8 mouse cellular contexts compared by ENCODE assay signal in the genomic region with DNA sequence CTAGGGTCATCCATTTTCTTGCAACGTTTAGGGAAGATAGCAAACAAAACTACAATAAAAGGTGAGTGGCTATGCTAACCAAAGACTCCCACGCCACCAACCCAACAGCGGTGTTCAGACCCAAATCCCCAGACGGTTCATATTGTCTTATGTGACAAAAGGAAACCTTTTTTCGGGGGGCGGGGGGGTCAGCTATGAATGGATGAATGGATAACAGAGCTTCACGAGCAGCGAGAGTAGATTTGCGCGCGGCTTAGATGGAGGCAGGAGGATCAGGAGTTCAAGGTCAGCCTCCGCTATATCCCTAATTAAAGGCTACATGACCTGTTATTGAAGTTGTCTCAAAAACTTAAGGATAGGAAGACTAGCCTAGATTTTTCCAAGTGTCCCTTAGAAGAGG. TPM values are rescaled to one million over a fixed set of nuclear protein-coding genes. Genes with fewer than 3 reads are reported as not detected.
DNase-seq lines count a peak whose midpoint lies in the region; ATAC-seq and TF ChIP-seq lines count a peak whose summit lies in the region.

No protein-coding gene starts in this region.

- no peaks in the 10 kb centered on the region for H3K27me3 ChIP-seq in heart, embryonic 16.5 days (ENCODE audit: control insufficient read depth, insufficient read depth, low read length)
- H3K27me3 ChIP-seq in heart, postnatal 0 days (ENCODE audit: control insufficient read depth, insufficient read depth, low read length), result no peaks in the 10 kb centered on the region
- 0 out of 2 replicates have a peak, but pooled peaks cover 2% of the 10 kb centered on the region for H3K27me3 ChIP-seq in liver, embryonic 16.5 days (ENCODE audit: control insufficient read depth, insufficient read depth, low read depth, low read length)
- no peaks in the 10 kb centered on the region for H3K27me3 ChIP-seq in stomach, embryonic 16.5 days (ENCODE audit: control insufficient read depth, insufficient read depth, low read length)

- H3K4me2 ChIP-seq in heart, embryonic 16.5 days (ENCODE audit: low read depth, low read length), result peak overlapping the region; percentile 75
- H3K4me2 ChIP-seq in heart, postnatal 0 days (ENCODE audit: low read depth, low read length), result peak overlapping the region; percentile 74
- peak overlapping the region; percentile 79 for H3K4me2 ChIP-seq in liver, embryonic 16.5 days (ENCODE audit: low read depth, low read length)
- H3K4me2 ChIP-seq in stomach, embryonic 16.5 days (ENCODE audit: low read depth, low read length), result peak overlapping the region; percentile 56

- 8% methylated on average over 12 of the region's 12 CpGs for WGBS in heart, embryonic 16.5 days
- 11% methylated on average over 12 of the region's 12 CpGs for WGBS in bone marrow, adult 2 months
- 7% methylated on average over 12 of the region's 12 CpGs for WGBS in heart, postnatal 0 days
- WGBS in liver, embryonic 16.5 days (ENCODE audit: insufficient replicate concordance), result 8% methylated on average over 12 of the region's 12 CpGs
- WGBS in stomach, embryonic 16.5 days, result 7% methylated on average over 12 of the region's 12 CpGs

- H3K9ac ChIP-seq in heart, embryonic 16.5 days (ENCODE audit: low read length), result no peak overlapping the region; the same call in none of the 2 replicates
- H3K9ac ChIP-seq in heart, postnatal 0 days (replicated peaks; ENCODE audit: low read depth, low read length), result peak overlapping the region; percentile 59; the same call in 1 of the 2 replicates
- peak overlapping the region; percentile 81 for H3K9ac ChIP-seq in liver, embryonic 16.5 days (ENCODE audit: low read depth, low read length)
- H3K9ac ChIP-seq in stomach, embryonic 16.5 days (ENCODE audit: low read length), result peak overlapping the region; percentile 54

- TF ChIP-seq CTCF in bone marrow, adult 2 months (IDR thresholded peaks at IDR 0.05; ENCODE audit: control insufficient read depth, insufficient read depth, low read length), result no peak
- TF ChIP-seq CTCF in heart, postnatal 0 days (IDR thresholded peaks at IDR 0.05; ENCODE audit: low read depth), result no peak

- H3K27ac ChIP-seq in heart, embryonic 16.5 days (ENCODE audit: low read length), result no peak overlapping the region
- no peak overlapping the region for H3K27ac ChIP-seq in bone marrow, adult 2 months (ENCODE audit: control insufficient read depth, insufficient read depth, low read depth, low read length, poor library complexity)
- H3K27ac ChIP-seq in heart, postnatal 0 days (ENCODE audit: low read depth), result no peak overlapping the region
- H3K27ac ChIP-seq in liver, embryonic 16.5 days (ENCODE audit: low read length), result peak overlapping the region; percentile 34; the same call in 1 of the 2 replicates
- H3K27ac ChIP-seq in stomach, embryonic 16.5 days (ENCODE audit: low read length), result no peak overlapping the region

- intact Hi-C loops in heart, postnatal 14 days (cut with DNase I), result loop anchor here (5.0 kb wide), 2 partner anchors 231 to 281 kb away; no protein-coding TSS in a partner anchor

- H3K9me3 ChIP-seq in heart, embryonic 16.5 days (replicated peaks; ENCODE audit: control insufficient read depth, low read length), result no peaks in the 10 kb centered on the region
- H3K9me3 ChIP-seq in heart, postnatal 0 days (replicated peaks; ENCODE audit: control insufficient read depth, low read length), result no peaks in the 10 kb centered on the region
- H3K9me3 ChIP-seq in liver, embryonic 16.5 days (replicated peaks; ENCODE audit: control insufficient read depth, low read length), result no peaks in the 10 kb centered on the region
- H3K9me3 ChIP-seq in stomach, embryonic 16.5 days (replicated peaks; ENCODE audit: control insufficient read depth, low read length), result no peaks in the 10 kb centered on the region

- peak overlapping the region; percentile 81 for H3K4me3 ChIP-seq in heart, embryonic 16.5 days (ENCODE audit: low read length)
- peak overlapping the region; percentile 56 for H3K4me3 ChIP-seq in bone marrow, adult 2 months (replicated peaks; ENCODE audit: control insufficient read depth, low read depth, low read length)
- peak overlapping the region; percentile 82 for H3K4me3 ChIP-seq in heart, postnatal 0 days (ENCODE audit: low read depth, low read length)
- peak overlapping the region; percentile 80 for H3K4me3 ChIP-seq in liver, embryonic 16.5 days (ENCODE audit: low read depth, low read length)
- peak overlapping the region; percentile 73 for H3K4me3 ChIP-seq in stomach, embryonic 16.5 days (replicated peaks; ENCODE audit: low read length)

- no peak for TF ChIP-seq EP300 in heart, postnatal 0 days (IDR thresholded peaks at IDR 0.05; ENCODE audit: low read depth)

- H3K4me1 ChIP-seq in heart, embryonic 16.5 days (ENCODE audit: control insufficient read depth, insufficient read depth, low read length), result 0 out of 2 replicates have a peak, but pooled peaks cover 4% of the 10 kb centered on the region
- peaks cover under 1% of the 10 kb centered on the region; the same call in 1 of the 2 replicates for H3K4me1 ChIP-seq in bone marrow, adult 2 months (ENCODE audit: control insufficient read depth, insufficient read depth, low read length)
- no peaks in the 10 kb centered on the region; the same call in 1 of the 2 replicates for H3K4me1 ChIP-seq in heart, postnatal 0 days (ENCODE audit: control insufficient read depth, insufficient read depth)
- peaks cover 22% of the 10 kb centered on the region for H3K4me1 ChIP-seq in liver, embryonic 16.5 days (ENCODE audit: control insufficient read depth, low read depth, low read length)
- no peaks in the 10 kb centered on the region for H3K4me1 ChIP-seq in stomach, embryonic 16.5 days (ENCODE audit: control insufficient read depth, insufficient read depth, low read length)

- no peaks in the 10 kb centered on the region for H3K36me3 ChIP-seq in heart, embryonic 16.5 days (ENCODE audit: control insufficient read depth, insufficient read depth)
- H3K36me3 ChIP-seq in heart, postnatal 0 days (replicated peaks; ENCODE audit: control insufficient read depth, insufficient read depth, low read length), result no peaks in the 10 kb centered on the region
- no peaks in the 10 kb centered on the region for H3K36me3 ChIP-seq in liver, embryonic 16.5 days (ENCODE audit: control insufficient read depth, insufficient read depth)
- H3K36me3 ChIP-seq in stomach, embryonic 16.5 days (ENCODE audit: control insufficient read depth, insufficient read depth, low read length), result no peaks in the 10 kb centered on the region

- DNase-seq in heart, postnatal 14 days, result no peak
- no peak for DNase-seq in heart, postnatal 0 days (ENCODE audit: low spot score)
- no peak for DNase-seq in right cerebral cortex, adult 18-20 months

- no peak for TF ChIP-seq POLR2A in bone marrow, adult 2 months (IDR thresholded peaks at IDR 0.05; ENCODE audit: borderline replicate concordance, control insufficient read depth, low read depth, low read length)

- ATAC-seq in heart, embryonic 16.5 days (replicated peaks; ENCODE audit: extremely low read depth, insufficient read depth, low FRiP score), result no peak
- no peak for ATAC-seq in heart, postnatal 0 days (ENCODE audit: insufficient read depth, low read depth)
- ATAC-seq in liver, embryonic 16.5 days (ENCODE audit: low read depth), result no peak
- no peak for ATAC-seq in stomach, embryonic 16.5 days (ENCODE audit: insufficient read depth, low FRiP score)
- no peak for ATAC-seq in megakaryocyte-erythroid progenitor cell, adult 5-6 weeks (replicated peaks; ENCODE audit: low FRiP score, low TSS enrichment, poor library complexity, severe bottlenecking)

RNA-seq across cellular contexts. Expression of a gene that starts 6.3 kb away (rescaled TPM):
- 35.8 and 42.5 TPM in 2 replicates for polyA plus RNA-seq in heart, embryonic 16.5 days (2015; fragmentation: Nextera tagmentation; extraction: Ambion mirVana)
- total RNA-seq in heart, postnatal 14 days (2021), result 10 to 100 TPM; 30.0 to 34.2 TPM
- 39.2 and 39.8 TPM in 2 replicates for polyA plus RNA-seq in bone marrow, adult 2 months (2011; ENCODE audit: insufficient read depth, insufficient read length, low replicate concordance, missing spikeins)
- total RNA-seq in heart, postnatal 0 days (2014; rRNA removed; ENCODE audit: low replicate concordance), result 31.9 and 48.2 TPM in 2 replicates
- 22.7 and 23.6 TPM in 2 replicates for polyA plus RNA-seq in heart, postnatal 0 days (2015; fragmentation: Nextera tagmentation; extraction: Ambion mirVana)
- polyA plus RNA-seq in liver, embryonic 16.5 days (2015; fragmentation: Nextera tagmentation; extraction: Ambion mirVana), result 46.5 and 52.1 TPM in 2 replicates
- polyA plus RNA-seq in stomach, embryonic 16.5 days (2015; fragmentation: Nextera tagmentation; extraction: Ambion mirVana), result 76.0 and 80.6 TPM in 2 replicates
- 42.3 and 63.0 TPM in 2 replicates for total RNA-seq in megakaryocyte-erythroid progenitor cell, adult 5-6 weeks (2014; fragmentation: Nextera tagmentation)
- total RNA-seq in megakaryocyte-erythroid progenitor cell, adult 5-6 weeks (2017), result 49.9 and 52.6 TPM in 2 replicates

RNA-seq across cellular contexts. Expression of a gene that starts 24.2 kb away (rescaled TPM):
- polyA plus RNA-seq in heart, embryonic 16.5 days (2015; fragmentation: Nextera tagmentation; extraction: Ambion mirVana), result not detected in 2 replicates
- under 1 TPM in 1 of 2 experiments, not detected in 1; 0.22 TPM for total RNA-seq in heart, postnatal 14 days (2021)
- polyA plus RNA-seq in bone marrow, adult 2 months (2011; ENCODE audit: insufficient read depth, insufficient read length, low replicate concordance, missing spikeins), result not detected in 2 replicates
- total RNA-seq in heart, postnatal 0 days (2014; rRNA removed; ENCODE audit: low replicate concordance), result not detected in 2 replicates
- not detected in 2 replicates for polyA plus RNA-seq in heart, postnatal 0 days (2015; fragmentation: Nextera tagmentation; extraction: Ambion mirVana)
- polyA plus RNA-seq in liver, embryonic 16.5 days (2015; fragmentation: Nextera tagmentation; extraction: Ambion mirVana), result not detected in 2 replicates
- polyA plus RNA-seq in stomach, embryonic 16.5 days (2015; fragmentation: Nextera tagmentation; extraction: Ambion mirVana), result not detected in 2 replicates
- total RNA-seq in megakaryocyte-erythroid progenitor cell, adult 5-6 weeks (2014; fragmentation: Nextera tagmentation), result not detected in 2 replicates
- not detected in 2 replicates for total RNA-seq in megakaryocyte-erythroid progenitor cell, adult 5-6 weeks (2017)
